Mouse (Mus musculus) cerebellum, adult (tissue): ENCODE measurements at regions not wholly inside any gene's neighbourhood (a gene's known extent, or its start where the extent isn't known, plus 50 kb on each side); places are given as distances from the start of the nearest gene placed in this dataset.

Source experiments
- ATAC-seq: cut with Nextera tagmentation; 2 replicates; pipeline ENCODE4 v1.9.2; 2017; ENCODE audit warnings: mild to moderate bottlenecking, moderate library complexity, mixed read lengths; ENCODE audit not compliant: insufficient number of reproducible peaks, low FRiP score, low TSS enrichment

GRCm38 (mm10) chr9:92045472-92045905 lies 147.2 kb upstream of the Plscr5 start:
- ATAC-seq: peak; percentile 80

DNA sequence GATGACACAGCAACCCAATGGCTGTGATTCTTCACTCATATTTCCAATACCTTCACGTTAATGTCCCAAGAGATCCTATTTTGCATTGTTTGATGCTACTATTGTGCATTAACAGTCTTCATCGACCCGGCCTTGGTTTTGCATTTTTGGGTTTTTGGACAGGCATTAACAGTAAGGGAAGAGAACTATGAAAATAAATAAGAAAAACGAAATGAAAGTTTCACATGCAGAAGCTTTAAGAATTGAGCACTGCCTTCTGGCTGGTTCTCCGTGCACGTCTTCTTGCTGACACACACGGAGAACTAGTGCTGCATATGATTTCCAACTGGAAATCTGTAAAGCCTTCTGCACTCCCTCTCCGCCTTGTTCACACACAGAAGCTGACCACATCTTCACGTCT lies 148.6 kb upstream of the Plscr5 start:
- no peak for ATAC-seq

GRCm38 (mm10) chr9:92016521-92016920 lies 176.2 kb upstream of the Plscr5 start:
- ATAC-seq: peak; percentile 99

GRCm38 (mm10) chr9:92015923-92016322 lies 176.8 kb upstream of the Plscr5 start:
- peak; percentile 60; the same call in 1 of the 2 replicates for ATAC-seq

- peak; percentile 96 for ATAC-seq
These were observed 204.5 kb upstream of the Plscr5 start for GRCm38 (mm10) chr9:91988240-91988639.

DNA sequence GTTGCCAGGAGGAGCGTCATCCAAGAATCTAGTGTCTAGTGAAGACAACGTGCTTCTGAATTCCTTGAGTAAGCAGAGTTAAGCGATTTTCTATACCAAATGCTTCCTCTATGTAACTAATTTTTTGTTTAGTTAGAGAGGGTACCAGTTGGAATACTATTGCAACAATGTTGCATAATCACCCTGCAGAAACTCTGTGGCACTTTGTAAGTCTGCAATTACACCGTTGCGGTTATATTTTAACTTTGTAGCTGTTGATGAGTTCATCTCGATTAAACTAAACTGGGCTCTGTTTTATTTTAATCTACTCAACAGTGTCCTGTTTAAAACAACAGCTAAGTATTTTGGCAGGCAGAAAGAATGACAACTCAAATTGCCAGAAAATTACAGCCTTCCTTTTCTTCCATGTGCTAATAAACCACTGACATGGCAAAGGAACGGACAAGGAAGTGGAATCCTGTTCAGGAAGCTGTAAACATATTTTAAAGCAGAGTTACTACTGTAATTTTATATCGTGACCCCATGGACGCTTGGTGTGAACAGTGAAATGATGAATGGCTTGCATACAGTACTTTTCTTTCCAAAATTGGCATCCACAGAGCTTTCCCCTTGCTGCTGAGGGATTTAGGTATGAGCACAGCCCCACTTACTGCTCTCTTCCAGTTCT lies 210.6 kb upstream of the Plscr5 start:
- ATAC-seq: no peak

DNA sequence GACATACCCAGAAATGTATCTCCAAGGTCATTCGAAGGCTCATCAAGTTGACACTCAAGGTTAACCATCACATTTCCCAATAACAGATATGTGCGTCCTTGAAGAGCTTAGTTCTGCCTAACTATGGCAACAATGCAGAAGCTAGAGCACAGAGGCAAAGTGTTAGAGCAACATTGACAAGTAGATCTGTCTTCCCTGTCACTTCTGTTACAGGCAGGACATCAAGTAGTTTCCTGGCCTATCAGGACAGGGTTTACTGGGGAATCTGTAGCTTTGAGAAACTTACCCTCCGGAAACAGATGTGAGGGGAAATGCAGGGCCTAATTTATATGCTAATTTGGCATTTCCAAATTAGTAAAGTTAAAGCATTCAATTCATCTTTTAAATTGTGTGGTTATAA lies 211.2 kb upstream of the Plscr5 start:
- ATAC-seq: no peak

DNA sequence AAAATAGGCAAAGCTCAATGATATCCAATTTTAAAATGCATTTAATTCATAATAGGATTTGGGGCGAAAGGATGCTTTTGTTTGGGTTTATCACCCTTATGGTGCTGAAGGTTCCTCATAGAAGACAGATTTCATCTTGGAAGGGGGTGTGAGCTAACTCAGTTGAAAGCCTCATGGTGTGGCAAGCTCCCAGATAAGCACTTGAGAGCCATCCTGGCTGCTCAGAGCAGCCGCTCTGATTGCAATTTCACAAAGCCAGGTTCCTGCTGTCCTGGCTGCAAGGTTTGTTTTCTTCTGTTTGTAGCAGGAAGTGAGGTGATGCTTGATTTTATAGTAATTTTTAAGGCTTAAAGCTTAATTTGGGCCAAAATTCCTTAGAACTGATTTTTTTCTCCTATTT lies 228.7 kb upstream of the Plscr5 start:
- peak; percentile 98 for ATAC-seq

DNA sequence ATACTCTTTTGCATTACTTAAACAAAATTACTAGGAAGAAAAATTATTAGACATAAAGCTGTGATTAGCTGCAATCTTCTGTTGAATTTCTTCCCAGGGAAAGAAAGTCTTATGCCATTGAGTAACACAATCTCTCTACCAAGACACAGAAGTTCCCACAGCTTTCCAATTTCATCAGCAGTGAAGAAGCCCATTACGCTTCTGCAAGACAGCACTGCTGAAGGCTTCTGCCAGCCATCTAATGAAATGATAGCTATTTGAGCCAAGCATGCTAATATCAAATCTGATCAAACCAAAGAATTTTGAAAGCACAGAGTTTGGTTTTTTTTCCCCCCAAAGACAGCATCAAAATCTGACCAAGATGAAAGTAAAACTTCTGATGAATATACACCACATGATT lies 230.0 kb upstream of the Plscr5 start:
- no peak for ATAC-seq

- ATAC-seq: no peak
These were observed 231.1 kb upstream of the Plscr5 start for GRCm38 (mm10) chr9:91961666-91962065.

DNA sequence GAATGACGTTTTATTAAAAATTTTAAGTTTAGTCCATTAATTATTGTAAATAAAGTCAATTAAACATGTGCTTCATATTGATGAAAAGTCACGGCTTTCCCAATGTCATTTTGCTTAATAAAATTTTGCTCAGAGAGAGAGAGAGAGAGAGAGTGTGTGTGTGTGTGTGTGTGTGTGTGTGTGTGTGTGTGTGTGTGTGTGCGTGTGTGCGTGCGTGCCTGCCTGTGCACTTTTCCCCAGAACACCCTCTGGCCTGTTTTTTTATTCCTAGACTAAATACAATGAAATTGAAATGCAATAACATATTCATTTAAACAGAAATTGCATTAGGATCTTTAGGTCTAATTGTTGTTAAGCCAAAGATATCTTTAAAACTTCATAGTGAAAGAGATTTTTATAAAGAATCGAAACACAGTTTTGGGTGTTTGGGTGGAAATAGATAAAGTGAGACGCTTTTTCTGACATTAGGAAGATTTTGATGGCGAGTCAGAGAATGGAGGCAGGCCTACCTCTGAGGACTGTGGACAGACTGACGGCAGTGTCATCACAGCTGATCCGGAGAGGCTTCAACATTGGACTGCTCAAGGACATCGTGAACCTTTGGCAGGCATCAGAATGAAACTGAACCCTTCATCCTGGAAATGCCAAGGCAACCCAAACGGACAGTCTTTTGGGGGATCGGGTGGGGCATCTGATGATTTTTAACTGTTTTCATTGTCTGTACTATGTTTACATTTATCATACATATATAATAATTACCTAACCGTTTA lies 232.0 kb upstream of the Plscr5 start:
- ATAC-seq: peak; percentile 56

DNA sequence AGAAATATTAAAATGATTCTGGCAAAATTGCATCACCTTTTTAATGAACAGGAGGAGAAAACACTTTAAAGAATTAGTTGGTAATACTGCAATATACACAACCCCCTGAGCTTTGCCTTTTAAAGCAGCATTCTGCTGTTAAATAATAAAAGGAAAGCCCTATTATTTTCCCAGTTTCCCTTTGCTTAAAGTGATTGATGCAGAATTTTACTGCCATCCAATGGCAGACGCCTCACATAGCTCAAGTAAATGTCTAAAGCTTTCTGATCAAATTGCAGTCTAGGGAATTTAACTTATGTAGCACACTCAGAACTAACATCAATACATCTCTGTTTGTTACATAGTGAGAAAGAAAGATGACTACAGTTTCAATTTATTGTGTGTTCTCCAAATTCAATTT lies 233.1 kb upstream of the Plscr5 start:
- ATAC-seq: peak; percentile 26; the same call in 1 of the 2 replicates

DNA sequence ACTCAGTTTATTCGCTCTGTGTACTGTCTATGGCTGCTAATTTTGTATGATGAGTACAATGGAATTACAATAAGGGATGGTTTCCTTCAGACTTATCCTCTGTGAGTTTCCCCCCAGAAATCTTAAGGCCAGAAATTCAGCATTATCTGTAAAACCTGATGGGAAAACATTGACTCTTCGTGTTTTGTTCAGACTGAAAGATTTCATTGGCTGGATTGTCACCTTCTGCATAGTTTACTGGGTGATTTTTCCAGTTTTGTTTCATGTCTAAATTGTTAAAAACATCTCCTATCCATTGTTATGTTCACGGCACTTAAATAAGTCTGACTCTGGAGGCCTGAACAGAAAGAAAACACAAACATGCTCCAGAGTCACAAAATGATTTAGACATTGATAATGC lies 233.7 kb upstream of the Plscr5 start:
- ATAC-seq: no peak

- ATAC-seq: no peak
These were observed 234.3 kb upstream of the Plscr5 start for GRCm38 (mm10) chr9:91958421-91958820.

DNA sequence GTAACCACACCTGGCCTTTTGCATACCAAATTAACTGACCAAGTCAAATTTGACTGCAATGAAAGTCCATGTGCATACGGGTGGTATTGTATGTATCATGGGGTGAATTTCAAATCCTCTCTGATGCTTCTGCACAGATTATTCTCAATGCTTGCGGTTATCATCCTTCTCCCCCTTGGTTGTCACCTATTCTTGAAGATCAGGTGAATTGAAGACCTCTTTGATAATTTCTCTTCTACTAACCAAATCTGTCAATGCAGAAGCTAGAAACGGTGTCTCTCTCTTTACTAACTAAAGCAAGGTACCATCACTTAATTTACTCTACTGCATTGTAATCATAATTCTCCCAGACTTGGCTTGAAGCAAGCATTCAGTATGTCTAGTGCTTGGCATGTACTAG lies 235.7 kb upstream of the Plscr5 start:
- ATAC-seq: 0 out of 2 replicates have a peak, but pooled peaks have one; percentile 38

GRCm38 (mm10) chr9:91948746-91949145 lies 244.0 kb upstream of the Plscr5 start:
- peak; percentile 76 for ATAC-seq

DNA sequence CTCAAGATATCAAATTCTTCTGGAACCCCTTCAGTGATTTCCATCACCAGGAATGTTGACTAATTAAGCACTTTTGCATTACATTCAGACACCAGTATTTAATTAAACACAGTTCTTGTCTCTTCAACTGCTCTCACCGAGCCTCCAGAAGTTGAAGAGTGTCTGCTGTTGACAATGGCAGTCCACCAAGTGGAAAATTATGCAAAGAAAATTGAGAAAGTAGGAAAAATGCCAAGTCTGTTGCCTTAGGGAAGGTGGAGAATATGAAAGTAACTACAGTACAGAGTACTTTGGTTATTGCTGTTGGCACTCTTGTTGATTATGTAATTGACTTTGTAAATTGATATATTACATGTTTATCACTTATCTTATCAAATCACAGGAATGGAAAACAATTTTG lies 250.7 kb upstream of the Plscr5 start:
- no peak for ATAC-seq

DNA sequence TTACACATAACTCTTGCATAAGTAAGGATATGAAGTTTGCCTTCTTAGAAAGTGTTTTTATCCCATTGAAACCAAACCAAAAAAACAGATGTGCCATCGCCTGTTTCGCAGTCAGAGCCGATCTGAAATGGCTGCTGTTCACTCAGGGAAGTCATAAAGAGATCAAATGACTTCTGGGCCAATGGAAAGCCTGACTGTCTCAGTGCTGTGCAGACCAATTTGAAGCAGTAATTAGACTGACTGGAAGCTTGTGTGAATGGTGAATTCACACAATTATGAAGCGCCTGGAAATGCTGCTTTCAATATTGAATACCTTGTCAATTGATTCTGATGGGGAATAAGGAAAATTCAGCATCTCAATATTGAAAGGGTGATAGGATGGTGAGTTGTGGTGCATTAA lies 254.0 kb upstream of the Plscr5 start:
- no peak for ATAC-seq

DNA sequence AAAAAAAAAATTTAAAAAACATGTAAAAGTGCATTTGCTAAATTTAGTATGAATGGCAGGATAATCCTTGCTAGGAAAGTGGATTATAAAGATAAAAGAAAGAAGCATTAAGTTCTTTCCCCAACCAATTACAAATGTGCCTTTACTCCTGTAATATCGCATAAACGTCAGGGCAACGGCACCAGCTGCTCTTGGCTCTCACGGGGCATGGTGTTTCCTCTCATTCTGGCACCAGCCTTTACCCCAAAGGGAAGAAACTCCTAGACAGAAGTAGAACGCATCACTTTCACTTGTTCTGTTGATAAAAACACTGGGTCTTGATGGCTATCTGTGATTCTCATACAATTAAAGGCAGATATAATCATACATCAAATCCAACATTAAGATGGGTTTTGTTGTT lies 288.7 kb upstream of the Plscr5 start:
- ATAC-seq: no peak

DNA sequence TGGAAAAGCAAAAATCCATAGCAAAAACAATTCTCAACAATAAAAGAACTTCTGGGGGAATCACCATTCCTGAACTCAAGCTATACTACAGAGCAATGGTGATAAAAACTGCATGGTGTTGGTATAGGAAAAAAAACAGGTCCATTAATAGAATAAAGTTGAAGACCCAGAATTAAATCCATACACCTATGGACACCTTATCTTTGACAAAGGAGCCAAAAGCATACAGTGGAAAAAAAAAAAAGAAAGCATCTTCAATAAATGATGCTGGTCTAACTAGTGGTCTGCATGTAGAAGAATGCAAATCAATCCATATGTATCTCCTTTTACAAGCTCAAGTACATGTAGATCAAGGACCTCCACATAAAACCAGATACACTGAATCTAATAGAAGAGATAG lies 291.8 kb upstream of the Plscr5 start:
- no peak for ATAC-seq

GRCm38 (mm10) chr9:91876823-91877222 lies 315.9 kb upstream of the Plscr5 start:
- ATAC-seq: no peak

DNA sequence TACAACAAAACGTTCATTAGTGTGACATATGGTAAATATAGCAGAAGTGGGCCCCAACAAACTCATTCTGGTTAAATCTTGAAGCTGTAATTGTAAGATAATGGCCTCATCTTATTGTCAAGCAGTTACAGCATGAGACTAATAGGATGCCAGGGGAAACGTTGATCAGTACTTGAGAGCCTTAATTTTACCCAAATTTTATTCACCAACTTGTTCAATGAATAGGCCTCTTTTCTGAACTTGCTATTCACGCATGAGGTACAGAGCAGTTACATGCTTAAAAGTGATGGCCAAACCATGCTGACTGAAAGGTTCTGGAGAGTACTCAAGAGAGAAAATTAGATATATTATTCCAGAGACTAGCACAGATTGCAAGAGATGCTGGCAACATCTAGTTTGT lies 361.2 kb upstream of the Plscr5 start:
- no peak for ATAC-seq
